Mouse (Mus musculus): ENCODE data around the gene Diexf. TPM values are rescaled to one million over a fixed set of nuclear protein-coding genes. Genes with fewer than 3 reads are reported as not detected.

The Diexf gene
- total RNA-seq, 1 experiment, result 25.6 TPM

GRCm38 (mm10) chr1:193059596-193059995 lies 70.5 kb downstream of the Diexf start:
- no peak overlapping the region for H3K27ac ChIP-seq (ENCODE audit: insufficient read depth, low read depth, low read length, poor library complexity, severe bottlenecking)
- H3K9me3 ChIP-seq (ENCODE audit: control insufficient read depth, insufficient read depth, low read depth, low read length), result no peaks in the 10 kb centered on the region
- TF ChIP-seq ZNF384 (IDR thresholded peaks at IDR 0.05; ENCODE audit: low read depth, low read length), result no peak
- DNase-seq (ENCODE audit: low read depth, low spot score), result no peak
- H3K4me1 ChIP-seq (ENCODE audit: control insufficient read depth in 2 of 2, insufficient read depth in 2 of 2, low read length in 2 of 2, poor library complexity in 1 of 2), result no peaks in the 10 kb centered on the region
- H3K9ac ChIP-seq (ENCODE audit: insufficient read depth, low read depth, low read length, poor library complexity, severe bottlenecking), result no peak overlapping the region
- H3K4me3 ChIP-seq (ENCODE audit: insufficient read depth in 1 of 2, low read depth in 1 of 2, low read length in 2 of 2, poor library complexity in 1 of 2, severe bottlenecking in 1 of 2), result no peak overlapping the region
- in situ Hi-C loops (cut with MboI; ENCODE audit: low sequenced_read_pairs in 2 of 2, unreplicated experiment in 2 of 2), result no loop called here
- H3K36me3 ChIP-seq (ENCODE audit: control insufficient read depth, insufficient read depth, low read length, poor library complexity, severe bottlenecking), result no peaks in the 10 kb centered on the region

GRCm38 (mm10) chr1:193054401-193054800 lies 75.7 kb downstream of the Diexf start:
- TF ChIP-seq ZNF384 (IDR thresholded peaks at IDR 0.05; ENCODE audit: low read depth, low read length), result no peak
- DNase-seq (ENCODE audit: low read depth, low spot score), result no peak
- Histone ChIP-seq H3K9me3 (ENCODE audit: control insufficient read depth, insufficient read depth, low read depth, low read length) (no peaks in the 10 kb centered on the region), H3K27ac (ENCODE audit: insufficient read depth, low read depth, low read length, poor library complexity, severe bottlenecking) (no peak overlapping the region), H3K4me3 (ENCODE audit: insufficient read depth in 1 of 2, low read depth in 1 of 2, low read length in 2 of 2, poor library complexity in 1 of 2, severe bottlenecking in 1 of 2) (no peak overlapping the region), H3K4me1 (ENCODE audit: control insufficient read depth in 2 of 2, insufficient read depth in 2 of 2, low read length in 2 of 2, poor library complexity in 1 of 2) (no peaks in the 10 kb centered on the region), H3K36me3 (ENCODE audit: control insufficient read depth, insufficient read depth, low read length, poor library complexity, severe bottlenecking) (no peaks in the 10 kb centered on the region), H3K9ac (ENCODE audit: insufficient read depth, low read depth, low read length, poor library complexity, severe bottlenecking) (no peak overlapping the region)
- in situ Hi-C loops (cut with MboI; ENCODE audit: low sequenced_read_pairs in 2 of 2, unreplicated experiment in 2 of 2), result no loop called here

GRCm38 (mm10) chr1:193053065-193053464 lies 77.0 kb downstream of the Diexf start:
- H3K9me3 ChIP-seq (ENCODE audit: control insufficient read depth, insufficient read depth, low read depth, low read length), result no peaks in the 10 kb centered on the region
- in situ Hi-C loops (cut with MboI; ENCODE audit: low sequenced_read_pairs in 2 of 2, unreplicated experiment in 2 of 2), result no loop called here
- H3K4me3 ChIP-seq (ENCODE audit: insufficient read depth in 1 of 2, low read depth in 1 of 2, low read length in 2 of 2, poor library complexity in 1 of 2, severe bottlenecking in 1 of 2), result no peak overlapping the region
- no peak for TF ChIP-seq MAFK (IDR thresholded peaks at IDR 0.05; ENCODE audit: insufficient read depth, low read depth, low read length)
- no peak for TF ChIP-seq HCFC1 (IDR thresholded peaks at IDR 0.05; ENCODE audit: borderline replicate concordance, insufficient read depth, low read length)
- TF ChIP-seq CHD2 (IDR thresholded peaks at IDR 0.05; ENCODE audit: low read depth, low read length), result no peak
- TF ChIP-seq ZC3H11A (IDR thresholded peaks at IDR 0.05; ENCODE audit: borderline replicate concordance, low read depth, low read length), result no peak
- TF ChIP-seq ZNF384 (IDR thresholded peaks at IDR 0.05; ENCODE audit: low read depth, low read length), result no peak
- H3K27ac ChIP-seq (ENCODE audit: insufficient read depth, low read depth, low read length, poor library complexity, severe bottlenecking), result no peak overlapping the region
- no peaks in the 10 kb centered on the region for H3K4me1 ChIP-seq (ENCODE audit: control insufficient read depth in 2 of 2, insufficient read depth in 2 of 2, low read length in 2 of 2, poor library complexity in 1 of 2)
- DNase-seq (ENCODE audit: low read depth, low spot score), result no peak
- no peak overlapping the region for H3K9ac ChIP-seq (ENCODE audit: insufficient read depth, low read depth, low read length, poor library complexity, severe bottlenecking)
- no peaks in the 10 kb centered on the region for H3K36me3 ChIP-seq (ENCODE audit: control insufficient read depth, insufficient read depth, low read length, poor library complexity, severe bottlenecking)

GRCm38 (mm10) chr1:193047616-193048015 lies 82.5 kb downstream of the Diexf start:
- H3K9ac ChIP-seq (ENCODE audit: insufficient read depth, low read depth, low read length, poor library complexity, severe bottlenecking), result no peak overlapping the region
- no peak for DNase-seq (ENCODE audit: low read depth, low spot score)
- no peak for TF ChIP-seq HCFC1 (IDR thresholded peaks at IDR 0.05; ENCODE audit: borderline replicate concordance, insufficient read depth, low read length)
- no peak for TF ChIP-seq ZNF384 (IDR thresholded peaks at IDR 0.05; ENCODE audit: low read depth, low read length)
- TF ChIP-seq ZC3H11A (IDR thresholded peaks at IDR 0.05; ENCODE audit: borderline replicate concordance, low read depth, low read length), result no peak
- no peak for TF ChIP-seq MAFK (IDR thresholded peaks at IDR 0.05; ENCODE audit: insufficient read depth, low read depth, low read length)
- TF ChIP-seq CHD2 (IDR thresholded peaks at IDR 0.05; ENCODE audit: low read depth, low read length), result no peak
- H3K4me1 ChIP-seq (ENCODE audit: control insufficient read depth in 2 of 2, insufficient read depth in 2 of 2, low read length in 2 of 2, poor library complexity in 1 of 2), result no peaks in the 10 kb centered on the region
- no peaks in the 10 kb centered on the region for H3K36me3 ChIP-seq (ENCODE audit: control insufficient read depth, insufficient read depth, low read length, poor library complexity, severe bottlenecking)
- H3K9me3 ChIP-seq (ENCODE audit: control insufficient read depth, insufficient read depth, low read depth, low read length), result no peaks in the 10 kb centered on the region
- in situ Hi-C loops (cut with MboI; ENCODE audit: low sequenced_read_pairs in 2 of 2, unreplicated experiment in 2 of 2), result no loop called here
- no peak overlapping the region for H3K27ac ChIP-seq (ENCODE audit: insufficient read depth, low read depth, low read length, poor library complexity, severe bottlenecking)
- no peak overlapping the region for H3K4me3 ChIP-seq (ENCODE audit: insufficient read depth in 1 of 2, low read depth in 1 of 2, low read length in 2 of 2, poor library complexity in 1 of 2, severe bottlenecking in 1 of 2)

GRCm38 (mm10) chr1:193042760-193043295 lies 87.2 kb downstream of the Diexf start:
- no peaks in the 10 kb centered on the region for H3K4me1 ChIP-seq (ENCODE audit: control insufficient read depth in 2 of 2, insufficient read depth in 2 of 2, low read length in 2 of 2, poor library complexity in 1 of 2)
- DNase-seq (ENCODE audit: low read depth, low spot score), result no peak
- no peak overlapping the region for H3K4me3 ChIP-seq (ENCODE audit: insufficient read depth in 1 of 2, low read depth in 1 of 2, low read length in 2 of 2, poor library complexity in 1 of 2, severe bottlenecking in 1 of 2)
- H3K27ac ChIP-seq (ENCODE audit: insufficient read depth, low read depth, low read length, poor library complexity, severe bottlenecking), result no peak overlapping the region
- H3K9ac ChIP-seq (ENCODE audit: insufficient read depth, low read depth, low read length, poor library complexity, severe bottlenecking), result no peak overlapping the region
- in situ Hi-C loops (cut with MboI; ENCODE audit: low sequenced_read_pairs in 2 of 2, unreplicated experiment in 2 of 2), result no loop called here
- H3K9me3 ChIP-seq (ENCODE audit: control insufficient read depth, insufficient read depth, low read depth, low read length), result no peaks in the 10 kb centered on the region
- TF ChIP-seq CHD2 (IDR thresholded peaks at IDR 0.05; ENCODE audit: low read depth, low read length), result no peak
- no peak for TF ChIP-seq HCFC1 (IDR thresholded peaks at IDR 0.05; ENCODE audit: borderline replicate concordance, insufficient read depth, low read length)
- TF ChIP-seq MAFK (IDR thresholded peaks at IDR 0.05; ENCODE audit: insufficient read depth, low read depth, low read length), result no peak
- no peak for TF ChIP-seq ZNF384 (IDR thresholded peaks at IDR 0.05; ENCODE audit: low read depth, low read length)
- TF ChIP-seq ZC3H11A (IDR thresholded peaks at IDR 0.05; ENCODE audit: borderline replicate concordance, low read depth, low read length), result no peak
- no peaks in the 10 kb centered on the region for H3K36me3 ChIP-seq (ENCODE audit: control insufficient read depth, insufficient read depth, low read length, poor library complexity, severe bottlenecking)

Other genes starting within 250 kb of the Diexf start
- 8.5 and 15.1 TPM in 2 replicates for gene Syt14, start 94.5 kb downstream of the Diexf start, total RNA-seq (2012; rRNA removed)
- 3.6 and 4.8 TPM in 2 replicates for gene Irf6, start 22.8 kb upstream of the Diexf start, total RNA-seq (2012; rRNA removed)
- 5.7 and 7.6 TPM in 2 replicates for gene A130010J15Rik, start 37.8 kb upstream of the Diexf start, total RNA-seq (2012; rRNA removed)
- 0.21 and 0.67 TPM in 2 replicates for gene Traf3ip3, start 71.4 kb upstream of the Diexf start, total RNA-seq (2012; rRNA removed)
- 2.9 and 3.5 TPM in 2 replicates for gene Lamb3, start 77.4 kb upstream of the Diexf start, total RNA-seq (2012; rRNA removed)
- 0.18 TPM in 1 of 2 replicates, not detected in the other for gene Hsd11b1, start 133.8 kb upstream of the Diexf start, total RNA-seq (2012; rRNA removed)
- 4.8 and 7.3 TPM in 2 replicates for gene G0s2, start 142.9 kb upstream of the Diexf start, total RNA-seq (2012; rRNA removed)
- not detected in 2 replicates for gene Camk1g, start 240.0 kb upstream of the Diexf start, total RNA-seq (2012; rRNA removed)